Mouse (Mus musculus) forebrain, postnatal 0 days (tissue): Measurements from ENCODE around the gene Omt2a. TPM values are rescaled to one million over a fixed set of nuclear protein-coding genes. Genes with fewer than 3 reads are reported as not detected.
"Not testable (repeated sequence)": the region's sequence is repeated elsewhere in the genome, so short reads cannot be mapped to it uniquely, and the experiment has no call there.

Experiments used
- ATAC-seq: fragments of 200-750 bp; cut with Nextera tagmentation; 2 replicates; pipeline ENCODE4 v1.8.0; 2017; ENCODE audit warnings: mild to moderate bottlenecking, moderate library complexity
- DNase-seq: peaks from one replicate; pipeline ENCODE4 v3.0.0-alpha.2; 2015
- H3K27ac ChIP-seq: fragments of 300-500 bp; sonication (generic); 2 replicates; pipeline ENCODE4 v1.5.1; 2014; ENCODE audit warnings: low read depth, mild to moderate bottlenecking, antibody characterized with exemption, low read length, moderate library complexity, mixed read lengths
- H3K27me3 ChIP-seq: fragments of 300-500 bp; sonication (generic); 2 replicates; pipeline ENCODE4 v1.6.1; 2014; ENCODE audit warnings: mild to moderate bottlenecking, low read length, mixed read lengths; ENCODE audit not compliant: insufficient read depth
- H3K36me3 ChIP-seq: fragments of 300-500 bp; sonication (generic); 2 replicates; pipeline ENCODE4 v1.6.1; 2014; ENCODE audit warnings: mild to moderate bottlenecking, moderate library complexity; ENCODE audit not compliant: insufficient read depth
- H3K4me1 ChIP-seq: fragments of 300-500 bp; sonication (generic); 2 replicates; pipeline ENCODE4 v1.6.1; 2014; ENCODE audit warnings: antibody characterized with exemption; ENCODE audit not compliant: insufficient read depth
- H3K4me2 ChIP-seq: fragments of 300-500 bp; sonication (generic); 2 replicates; pipeline ENCODE4 v1.6.1; 2014; ENCODE audit warnings: low read depth, mild to moderate bottlenecking, moderate library complexity
- H3K4me3 ChIP-seq: fragments of 300-500 bp; sonication (generic); 2 replicates; pipeline ENCODE4 v1.5.1; 2014; ENCODE audit warnings: low read depth, low read length, mixed read lengths
- H3K9ac ChIP-seq: fragments of 300-500 bp; sonication (generic); 2 replicates; pipeline ENCODE4 v1.6.1; 2014; ENCODE audit warnings: mild to moderate bottlenecking
- H3K9me3 ChIP-seq: fragments of 300-500 bp; sonication (generic); 2 replicates; pipeline ENCODE4 v1.6.1; 2016; ENCODE audit warnings: low read length
- WGBS: fragments of 180-500 bp; shearing (Covaris S2); extraction: QIAGEN DNeasy Blood & Tissue Kit; methylation state at CpG from one replicate; pipeline ENCODE4 v1.1.7; 2014; 5-methylcytosine and 5-hydroxymethylcytosine counted together
- polyA plus RNA-seq: library from polyadenylated mRNA; unstranded; fragments of >200 nt; fragmentation: Nextera tagmentation; extraction: Ambion mirVana; gene quantifications from 2 replicates; pipeline ENCODE4 v1.2.1, GENCODE M21; 2015
- total RNA-seq: library from RNA; depleted of rRNA; stranded (reverse); fragments of >200 nt; gene quantifications from 2 replicates; pipeline ENCODE4 v1.2.3, GENCODE M21; 2014; rRNA removed

Gene Omt2a
- total and polyA plus RNA-seq, 2 experiments from 2014 or later = not detected

- not testable (repeated sequence) for H3K27ac ChIP-seq, H3K4me1 ChIP-seq, H3K9me3 ChIP-seq, H3K36me3 ChIP-seq, H3K27me3 ChIP-seq, H3K4me3 ChIP-seq, H3K9ac ChIP-seq, H3K4me2 ChIP-seq, DNase-seq, ATAC-seq
- WGBS = 94% methylated on average over 3 of the region's 3 CpGs
Measured at GRCm38 (mm10) chr9:78289723-78290122, 24.9 kb downstream of the Omt2a start, which contains the start of gene Gm10639. Gene Gm10639, plus strand, starts transcription at chr9:78289923.

DNA sequence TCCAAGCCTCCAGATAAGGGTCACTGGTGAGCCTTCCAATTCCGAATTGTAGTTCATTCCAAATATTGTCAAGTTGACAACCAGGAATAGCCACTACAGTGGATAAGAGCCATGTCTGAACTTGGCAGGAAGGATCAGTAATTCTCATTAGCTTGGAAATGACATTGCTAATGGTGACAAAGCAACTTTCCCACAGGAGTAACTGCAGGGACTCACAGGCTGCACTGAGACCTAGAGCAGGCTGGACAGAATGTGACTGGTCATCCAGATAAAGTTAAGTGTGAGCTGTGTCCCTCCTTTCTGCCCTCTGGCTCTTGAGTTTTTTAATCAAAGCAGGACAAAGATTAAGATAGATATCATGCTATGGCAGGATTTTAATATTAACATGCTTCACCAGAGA, 25.5 kb downstream of the Omt2a start:
- H3K9ac ChIP-seq, H3K4me2 ChIP-seq, H3K9me3 ChIP-seq, H3K4me3 ChIP-seq, H3K27me3 ChIP-seq, H3K27ac ChIP-seq, DNase-seq, H3K36me3 ChIP-seq, H3K4me1 ChIP-seq, ATAC-seq: not testable (repeated sequence)
- WGBS = 88% methylated on average over 1 of the region's 1 CpGs

DNA sequence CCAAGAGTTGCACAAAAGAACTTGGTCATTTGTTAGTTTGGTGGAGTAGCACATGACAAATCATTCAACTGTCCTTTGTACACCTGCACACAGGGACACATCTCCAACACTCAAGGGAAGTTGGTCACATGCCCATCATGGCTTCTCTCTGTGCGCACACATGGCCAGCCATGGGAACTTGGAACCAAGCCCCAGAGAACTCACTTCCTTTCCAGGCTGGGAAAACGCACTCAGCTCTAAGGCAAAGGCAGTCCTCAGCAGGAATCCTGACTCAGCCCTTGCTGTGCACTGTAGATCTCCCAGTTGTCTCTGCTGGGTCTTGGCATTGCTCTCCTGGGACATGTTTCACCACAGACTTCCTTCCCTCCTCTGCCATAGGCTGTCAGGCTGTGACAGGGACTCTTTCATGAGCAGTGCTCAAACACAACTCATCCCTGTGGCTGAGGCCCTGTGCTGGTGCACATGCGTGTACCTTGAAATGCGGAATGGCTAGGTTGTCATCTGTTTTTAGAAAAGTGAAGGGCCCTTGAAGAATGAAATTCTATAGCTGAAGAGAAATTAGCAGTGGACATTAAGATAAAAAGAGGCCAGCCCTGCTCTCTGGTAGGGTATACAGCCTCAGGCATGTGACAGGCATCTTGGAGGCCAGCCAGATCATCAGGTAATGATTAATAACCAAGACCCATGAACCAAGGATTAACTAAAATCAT, 32.4 kb downstream of the Omt2a start:
- not testable (repeated sequence) for H3K4me2 ChIP-seq, H3K4me1 ChIP-seq, DNase-seq, H3K9ac ChIP-seq, H3K36me3 ChIP-seq, H3K4me3 ChIP-seq, H3K9me3 ChIP-seq, H3K27ac ChIP-seq, H3K27me3 ChIP-seq, ATAC-seq
- WGBS = 77% methylated on average over 4 of the region's 4 CpGs

- not testable (repeated sequence) for H3K9ac ChIP-seq, H3K27ac ChIP-seq, H3K4me3 ChIP-seq, H3K4me2 ChIP-seq, ATAC-seq, H3K9me3 ChIP-seq, H3K27me3 ChIP-seq, DNase-seq, H3K4me1 ChIP-seq, H3K36me3 ChIP-seq
- WGBS = 89% methylated on average over 3 of the region's 3 CpGs
Measured at GRCm38 (mm10) chr9:78270945-78271344, 43.7 kb downstream of the Omt2a start.

Other genes with a start within 250 kb of the Omt2a start
- gene Fbxo9, start 205.7 kb downstream of the Omt2a start, total RNA-seq = 90.3 and 91.5 TPM in 2 replicates
- gene Fbxo9, start 205.7 kb downstream of the Omt2a start, polyA plus RNA-seq = 62.3 and 72.6 TPM in 2 replicates
- 39.2 and 39.7 TPM in 2 replicates for gene Ick, start 205.6 kb downstream of the Omt2a start, total RNA-seq
- gene Ick, start 205.6 kb downstream of the Omt2a start, polyA plus RNA-seq = 33.9 and 36.3 TPM in 2 replicates
- 12.6 and 14.8 TPM in 2 replicates for gene Gsta4, start 132.0 kb downstream of the Omt2a start, total RNA-seq
- 28.8 and 31.0 TPM in 2 replicates for gene Gsta4, start 132.0 kb downstream of the Omt2a start, polyA plus RNA-seq
- not detected in 2 replicates for gene Gsta1, start 84.1 kb downstream of the Omt2a start, total RNA-seq
- not detected in 2 replicates for gene Gsta1, start 84.1 kb downstream of the Omt2a start, polyA plus RNA-seq
- gene Gm3776, start 57.7 kb downstream of the Omt2a start, total RNA-seq = not detected in 2 replicates
- 0.23 TPM in 1 of 2 replicates, not detected in the other for gene Gm3776, start 57.7 kb downstream of the Omt2a start, polyA plus RNA-seq
- gene Gm10639, start 24.9 kb downstream of the Omt2a start, total RNA-seq = not detected in 2 replicates
- not detected in 2 replicates for gene Gm10639, start 24.9 kb downstream of the Omt2a start, polyA plus RNA-seq
- not detected in 2 replicates for gene Omt2b, start 12.8 kb upstream of the Omt2a start, total RNA-seq
- gene Omt2b, start 12.8 kb upstream of the Omt2a start, polyA plus RNA-seq = not detected in 2 replicates
- not detected in 2 replicates for gene Gsta2, start 41.0 kb upstream of the Omt2a start, total RNA-seq
- not detected in 2 replicates for gene Gsta2, start 41.0 kb upstream of the Omt2a start, polyA plus RNA-seq
- 2.2 and 3.3 TPM in 2 replicates for gene Dppa5a, start 53.4 kb upstream of the Omt2a start, total RNA-seq
- gene Dppa5a, start 53.4 kb upstream of the Omt2a start, polyA plus RNA-seq = 4.9 and 6.9 TPM in 2 replicates
- gene Ooep, start 63.9 kb upstream of the Omt2a start, total RNA-seq = 3.5 and 5.1 TPM in 2 replicates
- 4.2 and 5.2 TPM in 2 replicates for gene Ooep, start 63.9 kb upstream of the Omt2a start, polyA plus RNA-seq
- gene Ddx43, start 81.0 kb upstream of the Omt2a start, total RNA-seq = 0.33 and 0.85 TPM in 2 replicates
- gene Ddx43, start 81.0 kb upstream of the Omt2a start, polyA plus RNA-seq = 0.23 and 0.29 TPM in 2 replicates
- gene Cgas, start 128.4 kb upstream of the Omt2a start, total RNA-seq = 0.85 and 0.90 TPM in 2 replicates
- gene Cgas, start 128.4 kb upstream of the Omt2a start, polyA plus RNA-seq = 0.33 and 0.47 TPM in 2 replicates
- gene Mto1, start 133.4 kb upstream of the Omt2a start, total RNA-seq = 27.5 and 27.8 TPM in 2 replicates
- gene Mto1, start 133.4 kb upstream of the Omt2a start, polyA plus RNA-seq = 15.9 and 19.6 TPM in 2 replicates
- 1.2 and 1.7 TPM in 2 replicates for gene Gm17324, start 134.0 kb upstream of the Omt2a start, total RNA-seq
- gene Gm17324, start 134.0 kb upstream of the Omt2a start, polyA plus RNA-seq = 2.8 and 3.3 TPM in 2 replicates
- gene Eef1a1, start 174.4 kb upstream of the Omt2a start, total RNA-seq = 9,311 and 11,752 TPM in 2 replicates
- 2,982 and 3,284 TPM in 2 replicates for gene Eef1a1, start 174.4 kb upstream of the Omt2a start, polyA plus RNA-seq